Mouse (Mus musculus) heart, postnatal 0 days (tissue): ENCODE results near the gene Notch2.

Experiments
- CTCF ChIP-seq: IDR thresholded peaks from 2 replicates; pipeline ENCODE4 v1.5.1; 2016; ENCODE audit warnings: antibody characterized with exemption, control low read depth, low read depth
- EP300 ChIP-seq: IDR thresholded peaks from 2 replicates; pipeline ENCODE4 v1.6.1; 2016; ENCODE audit warnings: antibody characterized with exemption, low read depth

DNA sequence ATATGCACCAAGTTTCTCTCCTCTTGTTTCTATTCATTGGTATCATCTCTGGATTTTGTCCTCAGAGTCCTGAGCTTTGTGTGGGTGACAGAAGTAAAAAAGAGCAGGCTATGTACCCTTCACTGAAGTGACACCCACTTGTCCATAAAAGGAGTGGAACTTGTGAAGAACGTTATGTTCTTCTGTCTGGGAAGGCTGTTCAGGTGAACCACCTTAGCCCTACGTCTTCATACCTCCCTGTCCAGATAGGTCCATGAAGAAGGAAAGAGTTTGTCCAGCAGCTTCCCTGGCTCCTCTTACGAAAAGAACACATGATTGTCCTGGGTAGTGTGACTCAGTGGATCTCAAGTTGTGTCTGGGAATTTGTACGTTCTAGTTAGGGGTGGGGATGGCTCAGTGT lies 4.9 kb downstream of the Notch2 start:
- TF ChIP-seq CTCF, result no peak
- TF ChIP-seq EP300, result no peak
